Mouse (Mus musculus) liver, postnatal 0 days (tissue): ENCODE measurements around the gene Asb16.

Experiments
- CTCF ChIP-seq: sonication (generic); IDR thresholded peaks from 2 replicates; pipeline ENCODE4 v1.5.1; 2016; ENCODE audit warnings: antibody characterized with exemption, low read depth
- EP300 ChIP-seq: IDR thresholded peaks from 2 replicates; pipeline ENCODE4 v1.6.1; 2016; ENCODE audit warnings: antibody characterized with exemption, low read depth, mild to moderate bottlenecking

DNA sequence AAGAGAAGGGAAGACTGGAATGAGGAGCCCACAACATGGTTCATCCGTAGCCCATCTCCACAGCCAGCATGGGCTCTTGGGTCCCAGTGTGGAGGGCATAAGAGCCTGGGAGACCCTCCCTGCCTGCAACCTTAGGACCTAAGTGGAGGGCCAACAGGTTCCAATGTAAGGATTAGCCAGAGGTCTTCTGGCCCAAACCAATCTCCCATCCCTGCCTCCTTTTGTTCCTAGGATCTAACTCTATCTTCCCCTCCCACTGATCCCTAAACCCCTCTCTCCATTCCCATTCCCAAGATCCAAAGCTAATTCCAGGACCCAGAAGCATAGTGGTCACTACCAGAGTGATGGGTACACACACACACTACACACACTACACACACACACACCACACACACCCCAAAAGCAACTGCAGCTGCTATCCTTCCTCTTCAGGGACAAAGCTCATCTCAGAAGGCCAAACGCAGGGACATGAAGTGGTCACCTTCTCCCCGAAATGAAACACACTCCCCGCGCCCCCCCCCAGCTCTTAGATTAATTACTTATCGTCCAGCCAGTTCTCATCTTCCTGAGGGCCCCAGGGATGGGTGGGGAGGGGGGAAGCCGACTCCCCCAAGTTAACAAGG is 39.8 kb upstream of the Asb16 start:
- TF ChIP-seq EP300 (no peak), CTCF (no peak)
